Mouse (Mus musculus) brain, embryonic 14.5 days (tissue): ENCODE measurements at regions not wholly inside any gene's neighbourhood (a gene's known extent, or its start where the extent isn't known, plus 50 kb on each side); places are given as distances from the start of the nearest gene placed in this dataset.

Experiments
- CTCF ChIP-seq: fragments of 200-500 bp; IDR thresholded peaks from 2 replicates; pipeline ENCODE4 v1.5.1; 2012; ENCODE audit warnings: inconsistent platforms, mild to moderate bottlenecking, moderate library complexity, borderline replicate concordance; ENCODE audit not compliant: insufficient read depth, insufficient read length; ENCODE audit errors: extremely low read depth
- POLR2A ChIP-seq: fragments of 200-500 bp; IDR thresholded peaks from 2 replicates; pipeline ENCODE4 v1.6.1; 2012; ENCODE audit warnings: mild to moderate bottlenecking, inconsistent platforms, borderline replicate concordance; ENCODE audit not compliant: poor library complexity, insufficient read depth, insufficient read length, severe bottlenecking; ENCODE audit errors: extremely low read depth

DNA sequence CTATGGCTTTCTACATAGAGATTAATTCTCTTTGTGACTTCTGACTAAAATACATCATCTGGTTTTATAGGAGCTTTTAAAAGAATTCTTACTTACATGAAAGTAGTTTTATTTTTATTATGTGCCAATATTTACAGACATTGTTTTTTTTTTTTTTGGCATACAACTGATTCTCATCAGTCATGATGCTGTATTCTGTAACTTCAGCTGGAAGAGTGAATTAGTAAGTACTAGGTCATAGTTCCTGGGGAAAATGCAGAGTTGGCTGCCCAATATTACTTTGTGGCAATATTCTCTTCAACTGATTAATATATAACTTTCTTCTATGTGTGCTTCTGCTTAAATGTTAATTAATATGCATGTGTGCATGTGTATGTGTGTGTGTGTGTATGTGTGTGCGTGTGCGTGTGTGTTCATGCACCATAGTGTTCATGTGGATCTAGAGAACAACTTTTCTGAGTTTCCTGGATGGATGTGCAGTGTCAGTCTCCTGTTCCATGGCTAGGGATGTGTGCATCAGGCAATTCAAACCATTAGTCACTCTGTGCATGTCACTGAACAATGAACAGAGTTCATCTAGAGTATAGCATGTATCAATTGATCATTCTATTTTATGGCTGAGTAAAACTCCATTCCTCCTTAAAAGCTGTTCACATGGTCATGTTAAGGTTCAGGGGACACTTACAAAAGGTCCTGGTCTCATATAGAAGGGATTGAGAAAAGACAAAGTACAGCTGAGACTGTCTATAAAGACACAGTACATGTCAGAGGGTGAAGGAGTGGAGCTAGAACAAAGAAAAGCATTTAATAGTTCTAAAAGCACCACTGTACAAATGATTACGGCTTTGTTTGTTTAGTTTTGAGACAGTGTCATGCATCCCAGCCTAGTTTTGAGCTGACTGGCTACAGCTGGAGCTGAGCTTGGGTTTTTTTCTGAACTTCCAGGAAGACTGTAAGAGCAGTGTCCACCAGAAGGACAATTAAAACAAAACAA lies 431.8 kb downstream of the Lmo7 start:
- no peak for TF ChIP-seq CTCF
- TF ChIP-seq POLR2A = no peak
